Mouse (Mus musculus) ovary, postnatal 36 days (tissue): ENCODE measurements around the gene Ccdc43.
"Not testable (repeated sequence)": the region's sequence is repeated elsewhere in the genome, so short reads cannot be mapped to it uniquely, and the experiment has no call there.

Experiments used
- DNase-seq: peaks from one replicate; pipeline ENCODE4 v3.0.0; 2022; ENCODE audit warnings: low spot score, mixed read lengths

The Ccdc43 gene

DNA sequence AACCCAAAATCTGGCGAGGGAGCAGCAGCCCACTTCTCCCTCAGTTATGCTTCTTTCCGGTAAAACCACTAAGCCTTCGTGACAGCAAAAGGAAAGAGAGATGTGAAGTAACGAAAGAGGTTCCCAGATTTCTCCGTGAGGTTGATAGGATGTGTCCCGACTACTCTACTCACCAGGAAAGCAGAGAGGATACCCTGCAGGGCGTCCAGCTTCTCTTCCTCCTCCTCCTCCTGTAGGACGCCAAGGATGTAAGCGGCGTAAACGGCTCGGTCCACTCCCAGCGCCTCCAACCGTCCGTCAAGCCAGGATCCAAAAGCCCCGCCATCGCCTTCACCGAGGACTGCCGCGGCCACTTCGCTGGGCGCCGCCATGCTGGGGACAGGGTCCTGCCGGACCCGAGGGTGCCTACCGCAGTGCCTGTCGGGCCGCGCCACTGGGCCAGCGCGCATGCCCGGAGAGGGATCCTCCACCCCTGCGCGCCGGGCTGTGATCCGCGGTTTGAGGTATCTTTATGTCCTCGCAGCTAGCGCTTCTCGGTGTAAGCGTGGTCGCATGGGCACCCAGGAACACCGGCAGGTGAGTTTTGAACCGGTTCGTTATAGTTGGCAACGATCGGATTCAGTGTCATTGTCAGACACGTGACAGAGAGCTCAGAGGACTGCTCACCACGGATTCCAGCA is at the start of gene Ccdc43:
TSS of gene Ccdc43 (minus strand) at position 445 of the 680 bp plus-strand sequence.
- peak; percentile 90 for DNase-seq

DNA sequence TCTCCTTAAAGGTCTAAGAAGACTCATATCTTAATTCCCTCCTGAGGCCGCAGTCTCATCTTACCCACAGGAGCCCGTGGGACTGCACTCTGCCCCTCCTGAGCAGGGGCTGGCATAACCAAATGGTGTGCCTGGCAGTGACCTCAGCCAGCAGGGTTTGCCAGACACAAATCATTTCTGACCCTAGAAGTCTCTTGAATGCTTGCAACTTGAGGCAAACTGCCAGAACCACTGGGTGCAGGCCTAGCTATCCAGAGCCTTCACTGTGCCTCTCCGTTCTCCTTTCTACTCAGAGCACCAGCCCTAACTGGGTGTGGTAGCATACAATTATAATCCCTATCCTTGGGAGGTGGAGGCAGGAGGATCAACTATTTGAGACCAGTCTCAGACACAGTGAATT is 47.2 kb upstream of the Ccdc43 start:
- DNase-seq: no peak

DNA sequence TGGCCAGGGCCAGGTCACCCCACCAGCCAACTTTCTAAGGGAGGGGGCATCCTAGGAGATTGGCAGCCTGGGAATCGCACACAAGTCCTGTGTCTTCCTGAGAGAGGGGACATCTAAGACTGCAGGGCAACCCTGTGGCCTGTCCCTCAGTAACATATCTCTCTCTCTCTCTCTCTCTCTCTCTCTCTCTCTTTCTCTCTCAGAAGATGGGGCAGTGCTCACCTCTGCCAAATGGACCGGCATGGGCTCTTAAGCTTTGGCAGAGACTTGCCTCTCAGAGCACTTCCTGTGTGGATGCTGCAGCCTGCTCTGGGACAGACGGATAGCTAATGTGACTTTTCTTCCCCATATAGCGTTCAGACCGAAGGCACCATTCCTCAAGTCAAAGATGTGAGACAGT is 45.3 kb upstream of the Ccdc43 start:
- no peak for DNase-seq

DNA sequence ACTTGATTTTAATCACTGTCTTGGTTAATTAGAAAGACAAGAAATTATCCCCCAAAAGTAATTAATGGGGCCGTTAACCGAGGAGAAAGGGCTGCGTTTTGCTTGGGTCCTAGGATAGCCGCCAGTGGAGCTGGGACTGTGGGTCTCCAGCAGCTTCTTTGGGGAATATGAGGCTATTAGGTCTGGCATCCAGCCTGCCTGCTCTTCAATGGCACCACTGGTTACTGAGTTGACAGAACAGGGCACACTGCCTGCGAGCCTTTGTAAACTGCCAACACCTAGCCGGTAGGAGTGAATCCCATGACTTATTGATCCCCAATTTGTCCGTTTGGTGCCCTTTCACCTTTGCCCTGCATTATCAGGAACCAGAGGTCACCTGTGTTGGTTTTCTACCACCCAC is 44.5 kb upstream of the Ccdc43 start:
- DNase-seq: no peak

DNA sequence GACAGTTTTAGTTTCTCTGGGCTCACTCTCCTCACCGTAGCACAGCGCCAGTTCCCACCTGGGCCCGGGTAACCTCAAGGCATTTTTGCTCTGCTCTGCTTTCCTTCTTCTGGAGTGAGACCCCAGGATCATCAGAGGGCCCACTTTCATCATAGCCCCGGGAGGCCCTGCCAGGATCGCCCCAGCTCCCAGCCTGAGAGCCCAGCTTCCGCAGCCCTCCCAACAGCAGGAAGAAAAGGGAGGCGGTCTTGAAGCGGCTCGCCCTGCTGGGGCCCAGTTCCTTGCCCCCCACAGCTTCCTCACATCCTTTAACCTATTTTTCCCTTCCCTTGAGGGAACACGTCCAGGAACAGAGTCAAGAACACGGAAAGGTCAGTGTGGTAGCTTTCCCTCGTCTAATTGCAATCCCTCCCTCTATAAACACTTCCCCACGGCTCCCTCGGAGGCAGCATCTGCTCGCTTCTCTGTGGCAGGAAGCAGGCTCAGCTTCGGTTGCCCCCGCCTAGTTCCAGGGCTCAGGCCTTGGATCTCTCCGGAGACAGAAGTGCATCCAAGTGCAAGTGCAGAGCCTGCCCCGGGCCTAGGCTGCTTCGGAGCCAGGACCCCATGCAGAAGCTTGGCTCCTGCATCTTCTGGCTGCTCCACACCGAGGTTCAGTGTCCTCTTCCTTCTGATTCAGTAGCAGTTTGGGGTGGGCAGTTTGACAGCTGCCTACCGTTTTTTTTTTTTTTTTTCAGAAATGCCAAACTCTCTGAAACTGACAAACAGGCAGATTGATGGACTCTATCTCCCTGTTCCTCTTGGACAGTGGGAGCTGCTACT is 43.8 kb upstream of the Ccdc43 start:
- no peak for DNase-seq

DNA sequence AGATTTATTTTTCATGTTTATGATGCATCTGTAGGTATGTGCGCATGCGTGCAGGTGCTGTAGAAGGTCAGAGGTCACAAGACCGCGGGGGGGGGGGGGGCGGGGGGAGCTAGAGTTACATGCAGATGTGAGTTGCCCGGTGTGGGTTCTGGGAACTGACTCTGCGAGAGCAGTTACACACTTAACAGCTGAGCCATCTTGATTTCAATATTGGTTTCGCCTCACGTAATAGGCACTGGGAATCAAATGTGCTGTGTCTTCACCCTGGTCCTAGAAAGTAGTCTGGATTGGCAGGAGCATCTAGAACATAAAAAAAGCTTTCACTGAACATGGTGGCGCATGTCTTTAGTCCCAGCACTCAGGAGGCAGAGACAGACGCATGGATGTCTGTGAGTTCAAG is 43.1 kb upstream of the Ccdc43 start:
- no peak for DNase-seq

DNA sequence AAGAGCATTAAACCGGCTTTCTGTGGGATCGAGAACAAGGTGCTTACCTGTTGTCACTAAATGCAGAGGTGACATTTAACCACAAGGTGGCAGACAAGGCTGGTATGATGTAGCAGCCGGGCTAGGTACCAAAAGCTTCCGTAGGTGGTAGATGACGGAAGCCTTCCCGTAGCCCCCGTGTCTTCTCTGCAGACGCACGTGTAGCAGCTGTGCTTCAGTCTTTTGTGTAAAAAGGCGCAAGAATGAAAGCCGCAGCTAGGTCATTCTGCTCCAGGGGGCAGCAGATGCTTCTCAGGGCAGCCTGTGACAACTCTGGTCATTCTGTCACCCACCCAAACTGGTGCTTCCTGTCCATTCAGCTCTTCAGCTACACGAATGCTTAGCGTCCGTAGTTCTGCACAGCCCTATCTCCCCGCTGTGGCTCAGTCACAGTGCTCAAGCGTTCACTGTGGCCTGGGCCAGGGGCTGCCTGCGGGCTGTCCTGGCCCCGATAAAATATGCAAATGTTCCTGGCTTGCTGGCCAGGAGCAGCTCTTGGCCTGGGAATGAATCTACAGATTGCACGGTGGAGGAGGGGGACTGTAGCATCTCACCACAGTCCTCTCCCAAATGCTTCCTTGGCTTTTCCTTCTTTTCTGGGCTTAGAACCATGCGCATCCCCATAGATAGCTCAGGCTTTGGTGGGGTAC is 41.8 kb upstream of the Ccdc43 start:
- DNase-seq: no peak

DNA sequence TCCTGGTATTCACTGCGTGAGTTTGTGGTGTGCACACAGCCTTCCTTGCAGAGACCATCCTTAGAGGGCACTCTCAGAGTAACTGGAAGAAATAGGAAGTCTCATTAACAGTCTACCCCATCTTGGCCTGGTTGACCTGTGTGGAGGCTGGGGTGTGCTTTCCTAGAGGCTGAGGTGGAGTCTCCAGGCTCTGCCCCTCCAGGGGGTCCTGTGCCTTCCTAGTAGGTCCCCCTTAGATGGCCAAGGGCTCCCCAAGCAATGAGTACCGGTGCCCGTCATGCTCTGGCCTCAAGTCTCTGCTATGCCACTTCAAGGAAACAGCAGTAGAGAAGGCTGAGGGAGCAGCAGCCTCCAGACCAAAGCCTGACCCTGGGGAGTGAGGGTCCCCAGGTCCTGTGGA is 40.5 kb upstream of the Ccdc43 start:
- no peak for DNase-seq

DNA sequence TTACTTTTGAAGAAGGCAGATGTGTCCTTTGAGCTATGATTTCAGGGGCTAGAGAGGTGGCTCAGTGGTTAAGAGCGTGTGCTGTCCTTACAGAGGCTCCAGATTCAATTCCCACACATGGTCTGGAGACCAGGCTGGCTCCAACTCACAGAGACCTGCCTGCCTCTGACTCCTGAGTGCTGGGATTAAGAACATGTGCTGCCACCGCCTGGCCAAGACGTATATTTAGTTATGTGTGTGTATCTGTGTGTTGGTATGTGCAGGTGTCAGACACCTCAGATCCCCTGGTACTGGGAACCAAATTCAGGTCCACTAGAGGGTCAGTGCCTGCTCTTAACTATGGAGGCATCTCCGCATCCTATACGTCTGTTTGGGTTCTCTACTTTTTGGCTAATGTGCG is 37.4 kb upstream of the Ccdc43 start:
- no peak for DNase-seq

DNA sequence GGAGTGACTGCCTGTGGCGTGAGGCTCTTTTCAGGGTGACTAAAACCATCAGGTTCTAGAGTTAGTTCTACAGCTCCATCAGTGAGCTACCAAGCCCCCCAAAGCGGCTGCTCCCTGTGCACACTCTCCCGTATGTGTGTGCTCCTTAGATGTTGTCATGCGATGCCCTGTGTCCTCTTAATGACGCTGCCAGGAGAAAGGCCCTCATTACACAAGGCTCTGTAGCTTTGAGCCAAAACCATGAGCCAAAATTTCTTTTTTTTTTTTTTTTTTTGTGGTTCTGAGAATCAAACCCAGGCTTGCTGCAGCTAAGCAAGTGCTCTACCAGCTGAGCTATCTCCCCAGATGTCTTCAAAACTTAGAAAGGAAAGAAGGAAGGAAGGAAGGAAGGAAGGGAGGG is 35.6 kb upstream of the Ccdc43 start:
- no peak for DNase-seq

DNA sequence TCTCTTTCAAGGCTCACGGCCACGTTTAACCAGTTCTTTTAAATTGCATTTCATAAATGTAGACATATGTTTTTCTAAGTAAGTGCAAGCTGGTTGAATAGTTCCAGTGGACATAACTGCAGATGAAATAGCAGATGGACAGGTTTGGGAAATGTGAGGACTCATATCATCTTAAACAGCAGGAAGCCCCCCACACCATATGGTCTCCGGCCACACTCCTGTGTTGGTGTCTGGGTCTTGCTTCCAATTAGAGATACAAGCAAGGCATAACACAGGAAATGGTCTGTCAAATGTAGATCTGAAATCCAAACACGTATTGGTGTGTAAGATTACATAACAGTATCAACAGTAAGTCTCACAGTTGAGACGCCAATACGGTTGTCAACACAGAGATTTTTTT is 33.8 kb upstream of the Ccdc43 start:
- no peak for DNase-seq

DNA sequence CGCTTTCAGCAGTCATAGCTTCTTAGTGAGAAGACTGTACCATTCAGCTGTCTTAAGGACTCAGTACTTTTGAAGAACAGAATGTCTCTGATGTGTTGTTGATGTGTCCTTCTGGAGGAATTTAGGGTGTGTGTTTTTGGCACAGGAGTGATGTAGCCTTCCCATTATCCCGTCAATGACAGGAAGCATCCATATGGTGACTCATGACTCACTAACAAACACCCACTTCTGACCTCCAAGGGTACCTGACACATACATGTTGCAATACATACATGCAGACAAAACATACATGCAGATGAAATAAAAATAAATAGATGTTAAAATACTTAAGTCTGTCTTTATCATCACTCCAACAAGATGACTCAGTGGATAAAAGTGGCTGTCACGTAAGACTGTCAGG is 32.3 kb upstream of the Ccdc43 start:
- no peak for DNase-seq

DNA sequence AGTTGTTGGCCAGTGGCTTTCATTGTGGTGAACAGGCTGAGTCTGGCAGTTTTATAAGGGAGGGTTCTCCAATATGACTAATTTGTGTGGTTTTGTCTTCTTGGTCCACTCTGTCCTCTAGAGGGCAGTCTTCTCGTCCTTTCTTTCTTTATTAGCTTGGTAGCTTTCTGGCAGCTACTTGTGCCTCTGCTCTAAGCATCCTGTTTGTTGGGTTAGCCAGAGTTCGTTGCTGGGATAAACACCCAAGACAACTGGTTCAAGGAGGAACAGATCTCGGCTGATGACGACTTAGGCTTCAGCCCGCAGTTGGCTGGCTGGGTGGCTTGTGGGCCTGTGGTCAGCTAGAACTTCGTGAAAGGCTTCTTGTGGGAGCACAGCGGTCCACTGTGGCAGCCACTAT is 31.0 kb upstream of the Ccdc43 start:
- DNase-seq: no peak

DNA sequence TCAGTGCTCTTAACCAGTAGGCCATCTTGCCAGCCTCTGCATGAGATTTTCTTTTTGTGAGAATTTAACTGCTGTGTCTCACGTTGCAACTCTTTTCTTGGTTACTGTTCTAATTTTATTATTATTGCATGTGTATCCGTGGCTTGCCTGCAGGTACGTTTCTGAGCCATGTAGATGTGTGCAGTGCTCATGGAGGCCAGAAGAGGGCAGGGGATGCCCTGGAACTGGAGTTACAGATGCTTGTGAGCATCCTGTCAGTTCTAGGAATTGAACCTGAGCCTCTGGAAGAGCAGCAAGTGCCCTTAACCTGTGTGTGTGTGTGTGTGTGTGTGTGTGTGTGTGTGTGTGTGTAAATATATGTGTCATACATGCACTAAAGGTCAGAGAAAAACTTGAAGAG is 28.0 kb upstream of the Ccdc43 start:
- no peak for DNase-seq

DNA sequence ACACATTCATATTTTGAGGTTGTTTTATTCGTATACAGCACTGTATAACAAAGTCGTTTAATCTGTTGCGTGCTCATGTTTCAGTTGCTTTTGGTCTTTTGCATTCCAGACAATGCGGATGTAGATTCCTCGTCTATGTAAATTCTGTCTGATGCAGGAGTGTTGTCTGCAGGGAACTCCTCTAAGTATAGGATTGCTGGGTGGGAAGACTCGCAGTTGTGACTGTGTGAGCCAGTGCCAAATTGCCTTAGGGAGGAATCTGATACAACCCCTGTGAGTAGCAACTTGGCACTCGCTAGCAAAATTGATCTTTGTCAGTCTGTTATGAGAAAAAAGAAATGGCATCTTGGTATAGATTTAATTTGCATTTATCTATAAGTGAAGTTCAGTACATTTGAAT is 18.6 kb upstream of the Ccdc43 start:
- no peak for DNase-seq

DNA sequence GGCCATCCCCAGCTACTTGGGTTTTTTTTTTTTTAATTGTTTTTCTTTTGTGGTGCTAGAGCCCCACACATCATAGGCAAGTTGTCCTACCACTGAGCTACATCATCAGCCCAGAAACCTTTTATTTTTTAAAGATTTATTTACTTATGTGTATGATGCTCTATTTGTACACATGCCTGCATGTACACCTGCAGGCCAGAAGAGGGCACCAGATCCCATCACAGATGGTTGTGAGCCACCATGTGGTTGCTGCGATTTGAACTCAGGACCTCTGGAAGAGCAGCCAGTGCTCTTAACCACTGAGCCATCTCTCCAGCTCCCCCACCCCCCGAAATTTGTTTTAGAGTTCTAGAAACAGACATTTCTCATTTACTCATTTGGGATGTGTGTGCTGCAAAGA is 17.0 kb upstream of the Ccdc43 start:
- DNase-seq: not testable (repeated sequence)

DNA sequence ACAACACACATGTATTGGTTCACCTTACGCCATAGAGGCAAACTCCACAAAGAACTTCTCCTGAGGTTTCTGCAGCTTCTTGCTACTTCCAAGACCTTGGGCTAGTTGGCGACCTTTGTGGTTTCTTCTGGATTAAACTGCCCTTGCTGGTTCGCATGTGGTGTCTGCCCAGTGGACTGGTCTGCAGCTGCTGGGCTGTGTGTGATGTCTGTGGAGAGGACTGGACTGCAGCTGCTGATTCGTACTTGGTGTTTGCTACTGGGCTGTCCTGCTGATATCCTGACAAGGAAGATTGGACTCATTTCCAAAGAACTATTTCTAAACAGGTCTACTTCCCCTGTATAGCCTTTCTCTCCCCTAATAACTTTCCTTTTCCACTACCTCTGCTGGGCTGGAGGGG is 14.8 kb upstream of the Ccdc43 start:
- DNase-seq: no peak

DNA sequence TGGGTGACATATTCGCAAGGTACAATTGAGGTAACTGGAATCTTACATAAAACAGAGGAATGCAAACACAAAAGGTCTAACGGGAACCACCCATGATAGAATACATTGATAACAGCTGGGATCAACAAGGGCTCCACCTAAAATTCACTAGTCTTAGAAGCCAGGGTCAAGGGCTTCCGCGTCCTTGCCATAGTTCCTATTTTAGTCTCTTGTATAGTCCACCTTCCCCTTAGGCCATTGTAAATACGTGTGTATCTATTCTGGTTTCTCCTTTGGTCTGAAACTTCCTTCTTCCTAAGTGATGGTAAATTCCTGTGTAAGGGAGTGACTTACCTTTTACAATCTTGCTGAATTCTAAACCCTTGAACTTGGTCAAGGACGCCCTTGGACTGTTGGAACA is 4.6 kb upstream of the Ccdc43 start:
- DNase-seq: not testable (repeated sequence)

DNA sequence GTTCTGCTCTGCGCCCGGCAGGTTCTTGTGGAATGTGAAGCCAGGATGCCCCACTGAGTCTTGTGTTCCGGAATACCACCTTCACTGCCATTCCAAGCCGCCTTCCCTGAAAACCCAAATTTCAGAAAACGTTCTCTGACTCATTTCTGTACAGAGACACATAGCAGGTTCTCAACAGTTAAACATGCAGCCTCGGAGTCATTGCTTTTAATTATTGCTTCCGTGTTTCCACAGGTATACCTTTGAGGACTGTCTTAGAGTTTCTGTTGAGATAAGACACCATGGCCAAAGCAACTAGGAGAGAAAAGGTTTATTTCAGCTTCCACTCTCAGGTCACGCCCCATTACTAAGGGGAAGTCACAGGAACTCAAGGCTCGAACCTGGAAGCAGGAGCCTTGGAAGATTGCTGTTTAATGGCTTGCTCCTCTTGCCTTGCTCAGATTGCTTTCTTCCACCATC is 465 bp upstream of the Ccdc43 start:
- no peak for DNase-seq

DNA sequence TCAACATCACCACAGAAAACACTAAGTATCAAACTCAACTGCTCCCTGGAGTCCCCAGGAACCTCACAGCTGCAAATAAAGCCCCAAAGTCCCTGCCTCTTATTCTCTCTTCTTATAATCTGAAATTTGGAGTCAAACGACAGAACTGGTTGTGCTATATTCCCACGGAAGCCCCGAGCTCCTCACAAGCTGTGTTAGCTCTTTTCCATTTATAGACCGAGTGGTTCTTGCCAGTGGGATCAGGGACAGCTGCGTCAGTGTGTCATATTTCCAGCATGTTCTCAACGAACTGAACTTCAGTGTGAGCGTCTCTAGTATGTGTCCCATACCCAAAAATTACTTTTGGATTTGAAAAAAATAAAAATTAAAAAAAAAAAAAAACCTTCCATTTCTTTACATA is 2.3 kb downstream of the Ccdc43 start:
- no peak for DNase-seq

DNA sequence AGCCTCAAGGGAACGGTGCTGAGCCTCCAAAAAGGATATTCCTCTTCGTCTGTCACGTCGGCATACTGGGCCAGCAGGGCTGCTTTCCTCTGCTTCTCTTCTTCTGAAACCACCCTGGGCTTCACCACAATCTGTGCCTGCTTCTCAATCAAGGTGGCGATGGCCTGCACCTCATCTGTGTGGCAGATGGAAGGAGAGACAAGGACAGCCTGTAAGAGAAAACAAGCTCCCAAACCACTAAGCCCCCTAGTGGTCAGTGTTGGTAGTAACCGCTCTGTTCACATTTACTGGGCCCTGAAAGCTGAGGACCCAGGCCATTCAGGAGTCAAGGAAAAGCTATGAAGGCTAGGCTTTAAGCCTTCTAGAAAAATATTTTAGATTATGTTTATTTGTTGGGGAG is 7.4 kb downstream of the Ccdc43 start:
- DNase-seq: peak; percentile 20

DNA sequence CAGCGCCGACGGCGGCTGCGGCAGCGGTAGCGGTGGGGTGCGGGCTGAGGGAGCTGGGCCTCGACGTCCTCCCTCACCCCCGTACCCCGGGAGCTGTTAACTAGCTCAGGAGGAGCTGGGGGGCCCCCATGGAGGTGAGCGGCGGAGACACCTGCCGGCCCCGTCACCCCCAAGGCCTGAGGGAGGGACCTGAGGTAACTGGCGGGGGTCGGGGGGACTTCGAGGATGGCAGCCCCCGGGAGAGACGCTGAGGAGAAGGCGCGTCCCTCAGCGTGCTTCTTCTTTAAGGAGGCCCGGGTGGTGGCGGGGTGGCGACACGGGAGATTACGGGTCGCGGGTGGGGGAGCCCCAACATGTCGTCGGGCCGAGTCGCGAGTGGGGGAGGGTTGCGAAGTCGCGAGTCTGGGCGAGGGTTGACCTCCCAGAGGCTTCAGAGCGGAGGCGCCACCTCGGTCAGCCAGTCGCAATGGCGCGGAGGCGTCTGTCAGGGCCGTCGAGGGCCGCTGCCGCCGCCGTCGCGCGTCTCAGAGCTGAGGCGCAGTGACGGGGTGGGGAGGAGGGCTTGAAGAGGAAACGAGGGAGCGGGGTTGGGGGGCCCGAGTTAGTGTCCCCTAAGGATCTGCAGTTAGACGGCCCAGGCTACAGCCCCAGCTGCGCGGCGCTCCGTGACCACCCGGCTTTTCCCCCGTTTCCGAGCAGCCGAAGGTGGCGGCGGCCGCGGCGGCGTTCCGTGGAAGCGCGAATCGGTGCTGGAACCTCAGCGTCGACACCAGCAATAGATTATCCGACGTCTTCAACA is 31.7 kb downstream of the Ccdc43 start:
- no peak for DNase-seq
